Mouse (Mus musculus) layer of hippocampus, adult 2 months (tissue): ENCODE data around the gene Foxn3. TPM values are rescaled to one million over a fixed set of nuclear protein-coding genes. Genes with fewer than 3 reads are reported as not detected.
"Not testable (repeated sequence)": the region's sequence is repeated elsewhere in the genome, so short reads cannot be mapped to it uniquely, and the experiment has no call there.

Experiments used
- DNase-seq, 2 experiments: peaks; one replicate each; pipeline ENCODE4 v3.0.0; 2022; ENCODE audit warnings: low spot score in 2 of 2
- H3K27ac ChIP-seq: fragments of 200-600 bp; 2 replicates; pipeline ENCODE4 v1.8.1; 2022
- H3K4me3 ChIP-seq: fragments of 200-600 bp; 2 replicates; pipeline ENCODE4 v1.8.1; 2022; ENCODE audit warnings: mild to moderate bottlenecking
- CTCF ChIP-seq: fragments of 200-600 bp; conservative IDR thresholded peaks from 2 replicates; pipeline ENCODE4 v1.8.1; 2022; ENCODE audit warnings: antibody characterized with exemption, mild to moderate bottlenecking, moderate library complexity
- total RNA-seq, 2 experiments: library from RNA; stranded (reverse); gene quantifications; 2 replicates each; pipeline ENCODE4 v1.2.3; 2021

Gene Foxn3
- total RNA-seq, 2 experiments from 2014 or later = 45.9 to 53.7 TPM

DNA sequence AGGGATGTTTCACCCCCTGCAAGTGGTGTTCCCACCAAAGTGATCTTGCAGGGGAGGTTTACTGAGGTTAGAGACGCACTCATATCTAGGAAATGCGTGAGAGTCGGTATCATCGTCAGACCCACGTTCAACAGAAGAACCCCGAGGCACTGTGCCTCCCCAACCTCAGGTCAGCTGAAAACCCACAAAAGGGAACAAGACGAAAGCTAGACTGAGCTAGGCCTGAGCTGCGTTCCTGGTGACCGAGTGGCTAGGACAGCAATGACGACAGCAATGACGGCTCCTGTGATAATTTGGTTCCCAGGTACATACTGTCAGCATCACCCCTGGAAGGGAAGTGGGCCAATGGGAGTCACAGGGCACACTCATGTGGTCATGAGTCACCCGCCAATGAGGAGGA lies 350.2 kb downstream of the Foxn3 start:
- Histone ChIP-seq H3K4me3 (no peak overlapping the region), H3K27ac (no peak overlapping the region)
- DNase-seq = no peak
- no peak for TF ChIP-seq CTCF

DNA sequence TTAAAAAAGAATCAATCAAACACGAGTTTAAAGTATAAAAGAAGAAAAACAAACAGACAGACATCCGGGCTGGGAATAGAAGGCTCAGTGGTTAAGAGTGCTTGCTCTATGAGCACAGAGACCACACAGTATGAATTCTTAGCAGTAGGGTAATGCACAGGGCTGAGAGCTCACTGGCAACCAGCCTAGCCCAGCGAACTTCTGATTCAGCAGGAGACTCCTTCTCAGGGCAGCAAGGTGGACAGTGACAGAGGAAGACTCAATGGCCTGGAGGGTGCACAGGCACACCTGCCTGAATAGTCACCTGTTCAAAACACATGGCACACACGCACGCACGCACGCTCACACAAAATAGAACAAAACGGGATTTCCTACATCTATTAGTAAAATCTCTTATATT lies 353.6 kb downstream of the Foxn3 start:
- Histone ChIP-seq H3K4me3 (no peak overlapping the region), H3K27ac (no peak overlapping the region)
- no peak for TF ChIP-seq CTCF
- no peak for DNase-seq

DNA sequence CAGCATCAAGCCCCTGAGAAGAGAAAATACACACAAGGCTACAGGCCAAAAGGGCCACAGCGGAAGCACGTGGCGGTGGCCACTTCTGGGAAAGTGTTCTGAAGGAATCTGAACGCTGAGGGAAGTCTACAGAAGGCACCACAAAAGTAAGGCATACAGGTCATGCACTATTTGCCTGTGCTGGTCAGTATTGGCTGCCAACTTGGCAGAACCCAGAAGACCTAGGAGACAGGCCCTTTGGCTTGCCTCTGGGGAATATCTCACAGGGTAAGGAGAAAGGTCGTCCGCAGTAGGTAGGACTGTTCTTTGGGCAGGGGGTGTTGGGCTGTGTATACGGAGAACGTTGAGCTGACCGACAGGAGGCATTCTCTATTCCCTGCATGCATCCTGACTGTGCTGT lies 355.1 kb downstream of the Foxn3 start:
- DNase-seq = no peak
- Histone ChIP-seq H3K4me3 (no peak overlapping the region), H3K27ac (no peak overlapping the region)
- TF ChIP-seq CTCF = no peak

DNA sequence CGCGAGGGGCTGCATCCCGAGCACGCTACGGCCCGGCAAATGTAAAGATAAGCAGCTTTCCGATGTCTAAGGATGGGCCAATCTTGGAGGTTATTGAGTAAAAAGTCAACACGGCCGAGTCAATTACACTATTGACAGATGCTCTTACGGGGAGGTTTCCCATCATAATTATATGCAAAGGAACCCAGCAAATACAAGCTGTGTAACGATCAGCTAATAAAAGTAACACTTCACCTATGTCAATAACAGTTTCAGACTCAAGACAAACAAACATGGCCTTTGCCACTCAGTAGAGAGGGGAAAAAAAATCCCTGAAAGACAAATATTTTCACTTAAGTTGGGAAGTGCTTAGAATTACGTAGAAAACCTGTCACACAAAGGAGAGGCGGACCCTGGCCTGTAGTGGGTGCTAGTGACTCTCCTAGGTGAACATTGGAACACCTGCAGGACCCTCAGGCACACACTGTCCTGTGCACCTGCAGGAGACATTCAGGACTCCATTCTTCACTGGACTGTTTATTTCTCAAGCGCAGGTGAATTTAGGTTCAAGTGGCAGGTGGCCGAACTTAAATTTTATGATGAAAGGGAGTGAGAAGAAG lies 356.3 kb downstream of the Foxn3 start:
- peak; percentile 15; the same call in 1 of the 2 replicates for TF ChIP-seq CTCF
- Histone ChIP-seq H3K4me3 (no peak overlapping the region), H3K27ac (no peak overlapping the region)
- DNase-seq = no peak

DNA sequence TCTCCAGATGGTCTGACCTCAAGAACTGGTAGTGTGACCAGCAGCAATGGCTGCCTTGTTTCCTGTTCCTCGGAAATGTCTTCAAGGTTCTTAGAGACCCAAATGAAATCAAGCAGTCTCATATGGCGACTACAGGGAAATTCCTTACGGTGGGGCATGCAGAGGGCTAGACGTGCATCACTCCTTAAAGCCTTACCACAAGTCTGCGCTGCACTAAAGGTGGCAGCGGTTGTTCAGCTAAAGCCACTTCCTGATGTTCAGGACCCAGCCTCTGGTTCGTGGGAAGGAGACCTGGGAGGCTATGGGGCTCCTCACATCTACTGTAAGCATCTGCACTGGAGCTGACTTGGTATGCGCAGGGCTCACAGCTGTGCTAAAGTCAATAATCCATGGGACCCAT lies 357.6 kb downstream of the Foxn3 start:
- Histone ChIP-seq H3K27ac (no peak overlapping the region), H3K4me3 (no peak overlapping the region)
- no peak for TF ChIP-seq CTCF
- no peak for DNase-seq

DNA sequence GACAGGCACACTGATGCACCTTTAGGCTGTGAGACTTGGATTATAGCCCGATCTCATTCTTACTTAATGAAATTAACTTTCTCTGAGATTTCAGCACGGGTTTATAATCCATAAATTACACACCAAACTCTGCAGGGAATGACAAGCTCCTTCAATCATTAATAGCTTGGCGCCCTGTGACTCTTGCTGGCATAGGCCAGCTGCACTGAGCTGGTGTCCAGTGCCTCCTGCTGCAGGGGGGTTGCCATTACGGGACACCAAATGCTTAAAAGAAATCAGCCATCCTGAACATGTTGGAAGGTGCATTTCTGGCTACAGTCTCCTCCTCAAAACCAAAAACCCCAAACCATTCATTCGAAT lies 364.3 kb downstream of the Foxn3 start:
- DNase-seq = no peak
- peak; percentile 37 for TF ChIP-seq CTCF
- no peak overlapping the region for H3K27ac ChIP-seq

DNA sequence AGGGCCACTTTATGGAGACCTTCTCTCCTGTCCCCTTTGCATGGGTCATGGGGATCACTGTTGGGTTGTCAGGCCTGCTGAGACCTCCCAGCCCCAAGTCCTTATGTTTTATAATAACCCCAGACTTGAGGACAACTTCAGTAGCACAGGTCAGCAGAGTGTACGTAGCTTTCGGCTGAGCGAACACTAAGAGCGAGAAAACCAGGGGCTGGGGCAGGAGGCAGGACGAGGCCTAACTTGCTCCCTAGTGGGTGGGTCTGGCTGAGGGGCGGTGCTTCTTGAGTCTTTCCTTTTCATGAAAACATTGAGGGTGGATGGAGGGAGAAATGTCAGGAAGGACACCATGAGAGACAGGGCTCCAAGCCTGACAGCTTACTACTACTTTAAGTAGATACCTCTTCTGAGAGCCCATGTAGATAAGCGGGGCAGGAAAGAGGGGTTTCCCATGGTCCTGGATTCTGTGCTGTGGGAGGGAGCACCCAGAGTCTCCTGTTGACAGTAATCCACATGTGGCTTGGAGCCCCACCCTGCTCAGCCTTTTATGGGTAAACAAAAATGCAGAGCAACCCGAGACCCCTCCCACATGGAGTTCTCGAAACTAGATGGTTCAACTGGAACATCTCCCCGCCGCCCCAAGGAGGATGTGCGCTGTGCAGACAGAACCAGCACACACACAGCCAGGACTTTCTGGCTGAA lies 364.8 kb downstream of the Foxn3 start:
- Histone ChIP-seq H3K27ac (no peak overlapping the region), H3K4me3 (no peak overlapping the region)
- no peak for DNase-seq
- no peak for TF ChIP-seq CTCF

More for the DNA sequence above, 364.3 kb downstream of the Foxn3 start:
- H3K4me3 ChIP-seq = no peak overlapping the region

DNA sequence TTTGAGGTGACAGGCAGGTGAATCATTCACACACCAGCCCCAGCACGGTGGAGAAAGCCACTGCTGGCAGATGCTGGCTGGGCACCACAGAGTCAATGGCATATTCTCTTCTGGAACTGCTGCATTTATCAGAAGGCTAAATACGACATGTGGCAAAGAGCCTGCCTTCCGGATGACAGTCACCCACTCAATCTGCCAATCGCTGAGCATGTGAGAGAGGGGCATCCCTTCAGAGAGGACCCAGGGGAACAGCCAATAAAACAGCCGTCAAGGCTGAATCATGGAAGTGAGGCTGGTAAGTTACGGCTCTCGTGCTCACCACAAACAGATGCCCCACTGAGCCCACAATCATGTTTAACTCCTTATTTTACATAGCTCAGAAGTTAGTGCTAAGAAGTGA lies 366.4 kb downstream of the Foxn3 start:
- Histone ChIP-seq H3K27ac (peak overlapping the region; percentile 59; the same call in 1 of the 2 replicates), H3K4me3 (peak overlapping the region; percentile 22; the same call in 1 of the 2 replicates)
- no peak for TF ChIP-seq CTCF
- peak; percentile 42 to 52 for DNase-seq

DNA sequence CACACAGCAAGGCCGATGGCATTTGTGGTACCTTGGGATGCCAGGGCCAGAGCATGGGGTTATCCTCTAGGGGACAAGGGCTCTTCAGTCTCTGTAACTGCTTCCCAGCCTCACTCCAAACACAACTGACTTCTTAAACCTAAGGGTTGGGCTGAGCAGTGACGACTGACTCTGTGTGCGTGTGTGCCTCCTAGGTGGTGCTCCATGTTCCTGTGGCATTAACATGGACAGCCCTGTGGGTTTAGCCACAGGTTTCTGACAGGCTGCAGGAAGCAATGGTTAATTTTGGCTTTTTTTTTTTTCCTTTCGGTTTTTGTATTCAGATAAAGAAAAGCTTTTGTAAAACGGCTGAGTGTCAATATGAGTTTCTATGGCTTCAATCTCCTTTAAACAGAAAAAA lies 367.7 kb downstream of the Foxn3 start:
- no peak for DNase-seq
- Histone ChIP-seq H3K27ac (no peak overlapping the region), H3K4me3 (no peak overlapping the region)
- TF ChIP-seq CTCF = no peak

DNA sequence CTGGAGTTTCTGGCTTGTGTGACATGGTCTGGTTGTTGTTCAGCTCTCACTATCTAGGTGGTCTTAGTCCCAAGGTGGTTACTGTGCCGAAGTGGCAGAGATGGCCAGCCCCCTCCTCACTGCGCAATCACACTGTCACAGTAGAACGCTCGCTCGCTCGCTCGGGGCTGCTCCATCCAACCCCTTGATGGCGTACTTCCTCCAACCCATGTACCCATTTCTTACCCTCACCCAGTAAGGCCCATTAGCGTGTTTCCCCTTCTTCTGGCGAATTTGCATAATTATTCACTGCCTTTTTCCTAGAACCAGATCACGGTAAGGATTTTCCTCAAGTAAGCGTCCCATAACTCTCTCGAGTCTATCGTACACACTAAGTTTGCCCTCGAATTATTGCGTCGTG lies 369.3 kb downstream of the Foxn3 start:
- H3K27ac ChIP-seq, DNase-seq, H3K4me3 ChIP-seq: not testable (repeated sequence)

DNA sequence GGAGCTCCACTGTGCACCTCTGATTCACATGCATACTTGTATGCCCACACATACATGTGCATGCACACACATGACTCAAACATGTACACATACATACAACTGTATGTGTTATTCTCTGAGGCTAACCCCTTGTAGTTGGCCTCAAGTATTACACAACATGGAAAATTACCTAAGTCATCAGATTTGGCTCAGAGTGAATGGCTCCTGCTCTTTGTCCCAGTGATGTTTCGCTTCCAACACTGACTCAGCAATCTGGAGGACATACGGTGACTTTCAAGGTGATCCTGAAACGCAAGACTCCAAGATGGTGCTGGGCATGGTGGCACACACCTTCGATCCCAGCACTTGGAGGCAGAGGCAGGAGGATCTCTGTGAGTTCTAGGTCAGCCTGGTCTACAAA lies 375.7 kb downstream of the Foxn3 start:
- no peak for TF ChIP-seq CTCF
- no peak for DNase-seq
- H3K27ac ChIP-seq = no peak overlapping the region

DNA sequence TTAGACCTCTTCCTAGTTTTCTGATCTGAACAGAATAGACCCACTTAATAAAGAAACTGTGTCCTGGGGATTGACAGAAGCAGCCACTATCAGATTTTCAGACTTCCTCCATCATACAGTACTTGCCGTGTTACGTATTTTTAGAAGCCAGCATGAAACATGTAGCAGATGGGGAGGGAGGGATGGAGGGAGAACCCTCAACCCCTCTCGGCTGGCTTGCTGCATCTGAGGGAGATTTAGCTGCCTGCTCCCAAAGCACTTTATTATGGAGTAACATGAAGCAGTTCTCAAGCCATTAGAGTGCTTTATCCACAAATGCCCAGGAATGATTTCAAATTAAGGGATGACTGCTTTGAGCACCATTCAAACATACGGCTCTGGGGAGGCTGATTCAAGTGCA lies 377.1 kb downstream of the Foxn3 start:
- H3K27ac ChIP-seq = peak overlapping the region; percentile 43; the same call in 1 of the 2 replicates

More for the DNA sequence above, 375.7 kb downstream of the Foxn3 start:
- no peak overlapping the region for H3K4me3 ChIP-seq

DNA sequence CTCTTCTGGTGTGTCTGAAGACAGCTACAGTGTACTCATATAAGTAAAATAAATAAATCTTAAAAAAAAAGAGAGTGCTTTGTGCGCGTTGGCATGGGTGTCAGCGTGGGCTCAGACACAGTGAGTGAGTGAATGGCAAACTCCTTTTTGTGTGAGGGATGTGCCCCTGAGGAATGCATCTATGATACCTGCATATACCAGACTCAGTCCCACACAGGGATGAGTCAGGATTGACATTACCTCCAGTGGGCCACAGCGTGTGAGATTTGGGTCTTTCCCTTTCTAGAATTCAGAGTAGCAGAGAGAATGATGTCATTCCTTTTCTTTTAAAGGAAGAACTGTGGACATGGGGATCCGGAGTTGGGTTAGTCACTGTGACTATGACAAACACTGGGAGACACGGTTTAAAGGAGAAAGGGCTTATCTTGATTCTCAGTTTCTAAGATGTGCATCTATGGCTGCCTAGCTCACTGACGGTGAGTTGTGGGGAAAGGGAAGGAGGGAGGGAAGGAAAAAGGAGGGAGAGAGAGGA lies 380.1 kb downstream of the Foxn3 start:
- TF ChIP-seq CTCF = 0 out of 2 replicates have a peak, but pooled peaks have one; percentile 8
- no peak overlapping the region for H3K4me3 ChIP-seq
- DNase-seq = no peak
- no peak overlapping the region for H3K27ac ChIP-seq

More for the DNA sequence above, 377.1 kb downstream of the Foxn3 start:
- TF ChIP-seq CTCF = no peak
- no peak for DNase-seq
- no peak overlapping the region for H3K4me3 ChIP-seq

DNA sequence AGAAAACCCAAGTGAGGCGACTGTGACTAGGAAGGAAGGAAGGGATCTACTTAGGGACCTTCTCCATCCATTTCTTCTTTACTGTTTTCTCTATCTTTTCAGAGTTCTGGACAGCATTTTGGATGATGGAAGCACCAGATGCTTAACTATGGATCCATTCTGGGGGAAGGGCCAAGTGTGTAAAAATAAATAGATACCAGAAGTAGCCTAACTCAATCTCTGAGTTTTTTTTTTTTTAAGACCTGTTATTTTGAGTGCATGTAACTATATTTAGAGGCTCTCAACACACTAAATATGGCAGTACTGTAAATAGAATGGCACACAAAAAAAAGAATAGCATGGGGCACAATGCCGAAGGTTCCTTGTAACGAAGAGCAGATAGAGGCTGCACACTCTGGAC lies 381.0 kb downstream of the Foxn3 start:
- Histone ChIP-seq H3K4me3 (no peak overlapping the region), H3K27ac (no peak overlapping the region)
- TF ChIP-seq CTCF = no peak
- no peak for DNase-seq
